Mouse (Mus musculus) embryo, embryonic 9.5 days (tissue): ENCODE results near the gene Slco2a1.

ENCODE experiments used
- DNase-seq: peaks from one replicate; pipeline ENCODE4 v3.0.0-alpha.2; 2017; ENCODE audit errors: extremely low spot score

The Slco2a1 gene

DNA sequence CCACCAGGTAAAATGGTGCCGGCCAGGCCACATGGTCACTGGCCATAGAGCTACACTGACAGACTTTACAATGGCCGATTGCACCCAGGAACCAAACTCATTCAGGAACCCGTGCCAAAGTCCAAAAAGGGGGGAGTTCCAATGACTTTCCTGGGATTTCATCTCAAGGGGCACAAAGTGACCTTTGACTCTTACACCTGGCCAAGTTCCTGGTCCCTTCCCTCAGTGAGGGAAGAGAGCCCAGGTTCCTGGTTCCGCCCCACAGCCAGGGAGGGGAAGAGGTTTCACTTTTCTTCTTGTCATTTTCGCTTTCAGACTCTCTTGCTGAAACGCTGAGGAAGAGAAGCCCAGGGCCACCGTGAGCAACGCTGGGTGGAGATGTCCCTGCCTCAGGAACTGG lies at the start of gene Slco2a1:
Gene Slco2a1 (plus strand): TSS at position 251 of the 400 bp plus-strand sequence.
- DNase-seq: no peak

DNA sequence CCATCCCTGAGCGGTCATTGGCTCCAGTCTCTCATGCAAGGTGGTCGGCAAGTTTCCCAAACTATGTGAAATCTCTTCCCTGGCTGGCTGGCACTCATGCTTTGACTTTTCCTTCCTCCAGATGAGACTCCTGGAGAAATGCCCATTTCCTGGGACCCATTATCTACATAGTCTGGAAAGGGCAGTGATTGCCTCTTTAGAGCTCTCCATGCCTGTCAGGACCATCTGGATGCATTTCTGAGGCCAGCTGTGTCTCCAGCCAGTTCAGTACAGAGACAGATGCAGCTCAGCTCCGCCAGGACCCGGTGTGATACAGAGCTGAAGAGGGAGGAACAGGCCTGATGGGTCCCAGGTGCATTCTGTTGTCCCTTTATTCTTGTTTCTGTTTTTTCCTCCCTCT lies 46.3 kb upstream of the Slco2a1 start:
- DNase-seq: no peak

DNA sequence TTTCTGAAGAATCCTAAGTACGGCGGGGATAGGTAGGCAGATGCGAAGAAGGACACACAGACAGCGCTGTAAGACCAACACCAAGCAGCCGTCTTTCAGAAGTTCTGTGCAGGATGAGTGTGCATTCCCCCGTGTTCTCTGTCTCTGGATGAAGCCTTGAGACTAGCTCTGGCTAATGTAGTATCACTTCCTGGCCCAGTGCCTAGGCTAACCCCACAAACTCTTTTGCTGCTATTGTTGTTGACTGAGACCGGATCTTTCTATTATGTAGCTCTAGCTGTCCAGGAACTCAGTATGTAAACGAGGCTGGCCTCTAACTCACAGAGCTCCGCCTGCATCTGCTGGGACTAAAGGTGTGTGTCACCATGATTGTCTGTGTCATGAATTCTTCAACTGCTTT lies 43.6 kb upstream of the Slco2a1 start:
- DNase-seq: no peak

DNA sequence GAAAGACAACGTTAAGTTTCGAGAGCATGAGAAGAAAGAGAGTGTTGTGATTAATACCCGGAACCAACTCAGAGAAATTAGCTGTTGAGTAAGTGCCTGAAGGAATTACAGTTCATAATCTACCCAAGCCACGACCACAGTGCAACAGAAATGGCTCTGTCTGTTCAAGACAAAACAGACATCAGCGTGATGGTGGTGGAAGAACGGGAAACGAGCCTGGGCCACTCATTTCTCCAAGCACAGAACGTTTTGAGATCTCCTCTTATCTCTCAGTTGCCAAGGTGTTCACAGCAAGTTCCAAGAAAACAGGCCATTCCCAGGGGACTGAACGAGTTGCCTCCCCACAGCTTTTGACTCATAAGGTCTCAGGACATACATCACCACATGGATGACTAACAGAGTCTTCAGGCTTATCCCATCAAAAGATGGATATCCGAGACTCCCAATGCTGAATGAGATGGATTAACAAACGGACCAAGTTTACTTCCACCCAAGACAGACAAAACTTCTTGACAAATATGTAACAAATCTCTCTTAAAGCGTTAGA lies 42.0 kb upstream of the Slco2a1 start:
- no peak for DNase-seq

DNA sequence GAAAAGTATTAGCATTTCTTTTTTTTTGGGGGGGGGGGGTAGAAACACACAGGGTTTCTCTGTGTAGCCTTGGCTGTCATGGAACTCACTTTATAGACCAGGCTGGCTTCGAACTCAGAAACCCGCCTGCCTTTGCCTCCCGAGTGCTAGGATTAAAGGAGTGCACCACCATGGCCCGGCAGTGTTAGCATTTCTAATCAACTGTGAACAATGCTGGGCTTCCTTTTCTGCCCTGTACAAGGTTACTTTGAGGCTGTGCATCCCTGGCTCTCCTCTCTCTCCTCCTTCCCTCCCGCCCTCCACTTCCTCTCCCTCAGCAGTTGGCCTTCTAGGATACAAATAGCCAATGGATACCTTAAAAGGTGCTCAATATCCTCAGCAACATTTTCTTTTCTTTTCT lies 39.8 kb upstream of the Slco2a1 start:
- no peak for DNase-seq

DNA sequence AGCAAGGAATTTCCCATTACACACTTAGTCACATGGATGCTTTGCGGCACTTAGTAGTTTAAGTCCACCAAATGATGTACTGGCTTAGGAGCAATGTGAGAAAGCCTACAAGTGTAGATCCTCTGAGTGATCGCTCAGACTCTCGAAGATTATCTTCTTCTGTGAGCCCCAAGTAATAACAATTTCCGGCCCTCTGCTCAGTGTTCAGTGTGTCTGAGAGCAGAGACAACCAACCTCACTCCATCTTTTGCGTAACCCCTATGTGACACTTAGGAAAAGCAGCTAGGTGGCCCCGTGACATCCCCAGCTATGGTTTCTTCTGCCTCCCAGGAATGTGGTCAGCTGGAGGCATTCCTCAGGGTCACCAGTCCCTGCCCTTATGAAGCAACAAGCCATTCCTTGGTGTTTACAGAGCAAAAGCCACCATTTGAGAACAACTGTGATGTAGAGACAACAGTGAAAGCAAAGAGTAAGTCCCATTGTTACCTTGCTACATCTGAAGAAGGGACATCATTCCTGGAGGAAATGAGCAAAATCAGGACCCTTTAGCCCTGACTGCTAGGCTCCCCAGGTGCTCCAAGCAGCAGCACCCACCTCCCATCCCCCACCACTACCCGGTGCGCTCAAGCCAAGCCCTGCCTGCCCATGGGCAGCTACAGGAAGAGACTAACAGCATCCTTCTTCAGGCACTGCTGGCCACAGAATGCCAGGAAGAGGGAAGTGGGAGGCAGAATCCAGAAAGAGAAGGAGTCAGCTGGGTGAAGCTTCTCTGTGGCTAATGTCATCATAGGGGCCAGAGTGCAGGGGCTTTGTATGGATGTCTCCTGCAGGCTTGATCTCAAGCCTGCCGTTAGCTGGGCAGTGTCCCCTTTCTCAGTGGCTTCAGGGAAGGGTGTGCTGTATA lies 37.2 kb upstream of the Slco2a1 start:
- no peak for DNase-seq

DNA sequence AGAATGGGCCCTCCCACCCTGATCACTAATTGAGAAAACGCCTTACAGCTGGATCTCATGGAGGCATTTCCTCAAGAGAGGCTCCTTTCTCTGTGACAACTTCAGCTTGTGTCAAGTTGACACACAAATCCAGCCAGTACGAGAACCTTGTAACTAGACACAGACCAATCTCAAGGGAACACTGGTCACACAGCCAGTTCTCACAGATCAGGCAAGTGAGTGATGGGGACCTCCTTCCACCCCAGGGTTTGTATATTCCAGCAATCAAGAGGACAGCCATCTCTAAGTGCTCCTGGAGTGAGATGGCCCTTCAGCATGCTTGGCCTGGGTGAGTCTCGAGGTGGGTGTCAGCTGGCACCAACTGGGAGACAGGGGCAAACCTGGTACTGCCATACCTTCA lies 32.6 kb upstream of the Slco2a1 start:
- DNase-seq: no peak

DNA sequence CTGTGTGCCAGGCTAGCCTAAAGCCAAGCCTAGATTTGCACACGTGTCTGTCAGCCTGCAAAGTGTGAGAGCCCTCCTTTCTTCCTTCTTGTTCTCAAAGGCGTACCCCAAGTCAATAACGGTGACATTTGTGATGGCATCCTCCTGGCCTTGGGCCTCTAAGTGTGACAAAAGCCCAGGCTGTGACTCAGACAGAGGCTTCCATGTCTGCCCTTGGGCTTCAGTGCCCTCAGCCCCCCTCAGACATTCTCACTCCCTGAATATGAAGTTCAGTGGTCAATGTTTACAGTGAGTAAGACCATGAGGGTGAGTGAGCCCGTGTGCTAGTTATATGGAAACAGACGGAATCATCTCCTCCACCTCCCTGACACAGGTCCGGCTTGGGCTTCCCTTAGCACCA lies 29.8 kb upstream of the Slco2a1 start:
- no peak for DNase-seq

DNA sequence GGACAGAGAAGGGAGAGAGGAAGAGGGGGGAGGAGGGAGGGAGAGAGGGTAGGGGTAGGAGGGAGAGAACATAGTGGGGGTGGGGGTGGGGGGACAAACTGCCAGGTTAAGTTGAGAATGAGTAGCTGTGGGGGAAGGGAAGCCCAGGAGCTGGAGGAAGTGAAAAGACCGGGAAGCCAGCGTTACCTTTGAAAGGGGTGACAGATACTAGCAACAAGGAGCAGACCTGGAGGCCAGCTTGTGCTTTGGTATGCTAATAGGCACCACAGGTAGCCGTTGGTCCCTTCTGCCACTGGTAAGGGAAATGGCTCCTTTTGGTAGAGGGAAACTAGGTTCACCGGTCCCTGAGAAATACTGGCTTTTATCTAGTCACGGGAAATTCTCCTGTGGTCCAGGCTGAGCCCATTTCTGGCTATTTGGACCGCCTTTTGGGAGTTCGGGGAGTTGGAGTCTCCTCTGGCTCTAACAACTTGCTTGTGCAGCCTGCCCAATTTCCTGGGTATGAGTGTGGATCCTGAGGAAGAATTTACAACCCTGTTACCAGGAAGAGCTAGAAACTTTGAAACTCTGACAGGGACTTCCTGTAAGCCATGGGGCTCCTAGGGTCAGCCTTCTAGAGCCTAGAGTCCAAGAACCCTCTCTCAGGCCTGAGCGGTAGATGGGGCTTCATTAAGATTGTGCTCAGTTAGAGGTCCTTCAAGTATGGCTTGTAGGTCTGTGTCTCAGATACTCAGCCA lies 27.0 kb upstream of the Slco2a1 start:
- DNase-seq: no peak

DNA sequence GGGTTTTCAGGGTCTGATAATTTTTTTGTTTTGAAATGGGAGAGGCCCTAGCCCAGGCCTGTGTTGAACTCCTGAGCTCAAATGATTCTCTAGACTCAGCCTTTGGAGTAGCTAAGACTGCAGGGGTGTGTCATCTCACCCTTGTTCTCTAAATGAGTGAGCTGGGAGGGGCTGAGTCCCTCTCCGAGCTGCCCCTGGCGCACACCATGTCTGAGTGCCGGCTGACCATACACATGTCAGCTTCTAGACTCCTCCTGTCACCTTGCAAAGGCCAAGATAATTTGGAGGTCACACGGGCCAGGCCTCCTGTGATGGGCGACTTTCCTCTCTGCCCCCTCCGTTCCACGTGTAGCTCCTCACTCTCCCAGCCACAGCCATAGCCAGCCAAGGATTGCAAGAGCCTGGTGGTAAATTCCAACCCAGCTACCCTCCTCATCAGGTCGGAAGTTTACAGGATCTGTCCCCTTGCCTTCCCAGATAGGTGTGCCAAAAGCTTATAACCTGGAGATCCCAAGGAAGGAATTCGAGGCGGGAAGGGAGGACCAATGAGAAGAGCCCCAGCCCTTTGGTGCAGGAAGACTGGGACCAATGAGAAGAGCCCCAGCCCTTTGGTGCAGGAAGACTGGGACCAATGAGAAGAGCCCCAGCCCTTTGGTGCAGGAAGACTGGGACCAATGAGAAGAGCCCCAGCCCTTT lies 26.3 kb upstream of the Slco2a1 start:
- no peak for DNase-seq

DNA sequence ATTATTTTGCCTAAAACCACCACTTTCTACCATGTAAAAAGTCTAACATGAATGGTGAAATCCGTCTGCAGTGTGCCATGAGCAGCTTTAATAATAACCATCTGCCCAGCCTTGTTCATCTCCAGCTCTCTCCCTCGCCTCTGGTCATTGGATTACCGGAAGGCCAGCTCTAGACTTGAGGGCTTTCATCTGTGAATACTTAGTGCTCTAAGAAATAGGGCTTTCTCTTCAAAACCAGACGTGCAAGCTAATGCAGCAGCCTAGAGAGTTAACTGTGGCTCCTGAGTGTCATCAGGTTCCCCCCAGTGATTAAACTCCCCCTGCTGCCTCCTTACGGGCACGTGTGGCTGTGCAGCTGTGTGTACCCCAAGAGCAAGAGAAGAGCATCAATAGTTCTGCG lies 25.2 kb upstream of the Slco2a1 start:
- DNase-seq: no peak

DNA sequence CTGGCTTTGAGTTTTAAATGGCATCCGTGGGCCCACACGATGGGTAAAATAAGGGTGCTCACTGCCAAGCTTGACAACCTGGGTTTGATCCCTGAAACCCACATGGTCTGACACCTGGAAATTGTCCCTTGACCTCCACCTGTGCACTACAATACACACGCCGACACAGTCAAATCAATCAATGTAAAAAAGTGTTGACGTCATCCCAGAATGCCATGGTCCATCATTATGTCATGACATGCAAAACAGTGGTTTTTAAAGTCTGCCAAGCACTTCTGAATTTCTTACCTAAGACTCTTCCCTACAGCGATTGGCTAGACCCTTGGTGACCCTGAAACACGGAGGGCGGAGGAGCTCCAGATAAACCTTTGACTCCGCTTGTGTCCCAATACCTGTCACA lies 23.9 kb upstream of the Slco2a1 start:
- no peak for DNase-seq

DNA sequence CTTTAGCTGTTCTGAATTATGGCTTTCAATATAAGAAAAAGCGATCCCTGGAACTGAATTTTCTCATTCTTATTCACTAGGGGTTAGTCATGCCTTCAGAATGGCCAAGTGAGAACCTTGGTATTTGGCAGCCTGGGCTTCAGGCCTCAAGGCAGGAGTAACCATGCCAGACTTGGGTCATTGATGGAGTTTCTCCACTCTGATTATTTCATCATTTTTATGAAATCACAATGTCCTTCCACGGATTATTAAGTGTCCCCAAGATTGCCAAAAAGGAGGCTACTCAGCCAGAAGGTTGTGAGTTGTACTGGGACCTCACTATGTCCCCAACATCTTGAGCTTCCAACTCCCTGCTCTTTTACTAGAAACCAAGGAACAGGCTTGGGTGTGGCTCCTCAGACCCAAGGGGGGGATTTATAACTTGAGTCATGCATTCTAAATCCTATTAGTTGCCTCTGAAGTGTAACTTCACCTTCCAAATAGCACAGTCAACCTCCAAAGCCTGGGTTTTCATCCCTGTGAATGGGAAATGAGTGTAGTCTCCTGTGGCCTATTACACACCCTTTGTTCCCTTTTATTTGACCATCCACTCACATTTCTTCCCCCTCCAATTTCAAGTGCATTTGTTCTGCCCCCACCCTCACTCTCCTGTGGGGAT lies 16.0 kb upstream of the Slco2a1 start:
- DNase-seq: no peak

DNA sequence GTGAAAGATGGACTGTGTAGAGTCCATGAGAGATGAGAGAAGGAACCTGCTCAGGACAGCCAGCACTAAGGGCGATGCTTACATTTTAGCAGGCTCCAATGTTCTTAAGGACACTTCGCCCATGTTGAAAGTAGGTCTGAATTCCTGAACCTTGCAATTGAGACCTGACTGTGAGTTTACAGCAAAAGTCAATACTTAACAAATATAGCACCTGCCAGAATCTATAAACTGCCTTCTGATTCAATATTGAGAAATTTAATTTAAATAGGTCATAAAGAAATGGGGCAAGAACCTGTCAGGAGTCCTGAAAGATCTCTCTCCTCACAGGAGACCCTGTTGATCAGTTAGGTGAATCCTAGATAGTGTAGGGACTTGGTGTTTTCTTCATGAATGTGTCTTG lies 12.6 kb upstream of the Slco2a1 start:
- no peak for DNase-seq

DNA sequence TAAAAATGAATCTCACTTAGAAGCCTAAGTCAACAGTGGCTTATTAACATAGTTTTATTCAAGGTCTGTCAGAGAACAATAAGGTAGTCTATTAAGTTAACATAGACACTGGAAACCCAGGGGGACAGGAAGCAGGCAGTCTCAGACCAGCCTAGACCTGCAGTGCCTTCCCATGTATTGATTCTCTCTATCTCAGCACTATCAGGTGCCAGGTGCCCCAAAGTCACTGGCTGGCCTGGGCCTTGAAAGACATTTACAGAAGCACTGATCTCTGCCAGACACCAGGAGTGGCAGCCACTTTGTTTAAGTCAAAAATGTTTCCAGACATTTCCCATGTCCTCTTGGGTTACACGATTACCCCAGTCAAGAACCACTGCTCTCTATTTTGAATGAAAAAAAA lies 11.4 kb upstream of the Slco2a1 start:
- DNase-seq: no peak

DNA sequence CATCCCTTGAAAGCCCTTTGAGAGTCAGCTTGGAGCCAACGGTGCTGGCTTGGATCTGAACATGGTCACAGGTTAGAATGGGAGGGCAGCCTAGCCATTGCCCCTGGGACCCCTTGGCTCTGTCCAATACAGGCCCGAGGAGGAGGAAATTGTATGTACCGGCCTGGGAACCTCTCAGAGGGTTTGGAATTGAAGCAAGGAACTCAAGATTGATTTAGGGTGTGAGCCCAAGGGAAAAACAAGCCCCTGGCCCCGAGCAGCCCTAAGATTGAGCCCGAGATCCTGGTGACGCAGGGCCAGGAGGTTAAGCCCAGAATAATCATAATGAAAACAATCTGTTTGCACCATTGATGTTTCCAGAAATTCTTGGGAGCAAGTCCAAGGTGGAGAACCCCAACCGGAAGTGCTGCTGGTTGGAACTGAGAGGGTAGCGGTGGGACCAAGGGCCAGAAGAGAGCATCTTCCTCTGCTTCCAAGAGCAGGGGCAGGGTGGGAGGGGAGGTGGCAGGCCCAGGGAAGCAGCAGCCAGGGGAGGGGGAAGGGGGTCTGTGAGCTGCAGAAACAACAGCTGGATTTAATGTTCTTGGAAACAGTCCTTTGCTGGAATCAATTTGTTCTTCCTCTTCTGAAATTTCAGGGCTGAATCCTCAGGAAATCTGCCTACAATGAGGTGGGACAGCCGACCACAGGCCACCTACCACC lies 10.6 kb upstream of the Slco2a1 start:
- DNase-seq: no peak

DNA sequence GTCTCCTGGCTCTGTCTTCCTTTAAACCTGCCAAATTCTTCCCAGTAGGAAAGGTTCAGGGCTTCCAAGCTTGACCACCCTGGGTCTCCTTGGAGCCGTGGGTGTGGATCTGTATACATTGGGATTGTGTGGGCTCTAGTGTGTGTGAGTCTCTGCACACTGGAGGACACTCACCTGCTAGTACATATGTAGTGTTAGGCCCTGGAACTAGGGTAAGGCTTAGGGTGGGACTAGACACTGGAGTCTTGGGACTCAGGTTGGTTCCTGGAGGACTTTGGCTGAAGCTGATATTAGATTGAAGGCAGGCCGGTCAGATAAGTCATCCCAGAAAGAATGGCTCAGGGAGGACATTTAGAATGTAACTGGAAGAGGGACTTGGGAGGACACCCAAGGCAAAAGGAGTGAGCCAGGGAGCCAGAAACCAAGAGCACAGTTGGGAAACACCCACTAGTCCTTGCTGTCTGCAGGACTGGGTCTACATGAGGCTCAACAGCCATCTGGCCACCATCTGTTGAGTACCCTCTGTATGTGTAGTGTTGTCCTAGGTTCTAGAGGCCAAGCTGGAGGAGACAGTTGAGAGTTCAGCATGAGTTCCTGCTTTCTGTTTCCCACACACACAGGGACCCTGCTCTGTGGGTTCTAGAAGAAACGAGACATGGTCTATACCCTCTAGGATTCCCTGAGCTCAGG lies 9.4 kb upstream of the Slco2a1 start:
- no peak for DNase-seq

DNA sequence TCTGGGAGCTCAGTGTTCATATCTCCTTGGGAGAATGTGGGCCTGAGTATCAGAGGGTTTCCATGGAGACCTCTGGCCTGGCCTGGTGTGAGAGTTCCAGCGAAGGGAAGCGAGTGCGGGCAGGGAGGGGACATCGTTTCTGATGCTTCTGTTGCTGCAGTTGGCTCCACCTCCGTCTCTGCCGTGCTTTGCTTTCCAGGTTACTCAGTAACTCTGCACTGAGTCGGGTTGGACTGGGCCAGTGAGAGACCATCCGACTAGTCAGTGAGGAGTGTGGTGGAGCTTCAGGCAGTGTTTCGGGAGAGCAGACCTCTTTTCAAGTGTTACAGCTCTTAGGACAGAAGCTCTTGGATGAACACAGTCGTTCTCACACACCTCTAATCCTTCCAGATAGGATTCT lies 8.6 kb upstream of the Slco2a1 start:
- no peak for DNase-seq

DNA sequence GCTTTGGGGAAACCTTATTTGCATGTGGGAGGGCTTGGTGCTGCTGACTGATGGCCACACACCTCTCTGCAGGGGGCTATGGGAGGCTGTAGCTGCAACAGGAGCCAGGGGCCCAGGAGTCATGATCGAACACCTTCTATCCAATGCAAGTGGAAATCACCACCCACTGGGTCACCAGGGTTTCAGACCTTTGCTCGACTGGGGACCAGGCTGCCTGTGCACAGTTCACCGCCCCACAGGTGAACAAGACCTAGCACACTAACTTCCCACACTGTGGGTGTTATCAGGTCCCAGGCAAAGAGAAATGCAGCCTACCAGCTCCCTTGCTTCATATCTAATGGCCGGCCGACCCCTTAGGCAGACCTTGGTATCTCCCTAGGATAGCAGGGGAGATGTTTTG lies 8.1 kb upstream of the Slco2a1 start:
- no peak for DNase-seq

DNA sequence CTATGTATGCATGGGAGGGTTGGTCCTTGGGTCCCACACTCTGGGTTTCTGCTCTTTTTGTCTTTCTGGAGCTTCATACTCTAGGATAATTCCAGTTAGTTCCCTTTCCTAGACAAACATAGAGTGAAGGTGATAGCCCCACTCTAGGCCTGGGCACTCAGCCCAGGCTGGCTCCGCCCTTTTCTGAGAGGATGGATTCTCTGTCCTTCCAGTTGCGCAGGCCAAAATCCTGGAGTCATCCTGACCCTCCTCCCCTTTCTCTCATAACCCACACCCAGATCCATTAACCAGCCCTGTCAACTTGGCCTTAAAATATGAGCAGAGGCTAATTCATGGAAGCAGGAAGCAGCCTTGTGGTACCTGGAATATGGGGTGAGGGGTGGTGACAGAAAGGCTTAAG lies 6.7 kb upstream of the Slco2a1 start:
- no peak for DNase-seq

DNA sequence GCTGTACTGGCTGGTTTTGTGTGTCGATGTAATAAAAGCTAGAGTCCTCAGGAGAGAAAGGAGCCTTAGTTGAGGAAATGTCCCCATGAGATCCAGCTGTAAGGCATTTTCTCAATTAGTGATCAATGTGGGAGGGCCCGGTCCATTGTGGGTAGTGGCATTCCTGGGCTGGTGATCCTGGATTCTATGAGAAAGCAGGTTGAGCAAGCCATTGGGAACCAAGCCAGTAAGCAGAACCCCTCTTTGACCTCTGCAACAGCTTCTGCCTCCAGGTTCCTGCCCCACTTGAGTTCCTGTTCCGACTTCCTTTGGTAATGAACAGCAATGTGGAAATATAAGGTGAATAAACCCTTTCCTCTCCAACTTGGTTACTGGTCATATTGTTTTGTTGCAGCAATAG lies 6.1 kb upstream of the Slco2a1 start:
- no peak for DNase-seq
